Mouse (Mus musculus) midbrain, embryonic 14.5 days (tissue): ENCODE data around the gene Fam13a. TPM values are rescaled to one million over a fixed set of nuclear protein-coding genes. Genes with fewer than 3 reads are reported as not detected.

Source experiments
- ATAC-seq: fragments of 200-750 bp; cut with Nextera tagmentation; 2 replicates; pipeline ENCODE4 v1.8.0; 2017; ENCODE audit warnings: moderate number of reproducible peaks, moderate library complexity; ENCODE audit not compliant: low FRiP score, low TSS enrichment
- DNase-seq: peaks from one replicate; pipeline ENCODE4 v3.0.0-alpha.2; 2015
- H3K27ac ChIP-seq: fragments of 300-500 bp; sonication (generic); replicated peaks from 2 replicates; pipeline ENCODE4 v1.5.1; 2014; ENCODE audit warnings: mild to moderate bottlenecking, low read depth, low read length, moderate library complexity
- H3K27me3 ChIP-seq: fragments of 300-500 bp; sonication (generic); 2 replicates; pipeline ENCODE4 v1.6.1; 2014; ENCODE audit warnings: low read length, control low read depth, mixed read lengths; ENCODE audit not compliant: control insufficient read depth, insufficient read depth
- H3K36me3 ChIP-seq: fragments of 300-500 bp; sonication (generic); 2 replicates; pipeline ENCODE4 v1.6.1; 2014; ENCODE audit warnings: low read length, control low read depth; ENCODE audit not compliant: control insufficient read depth, insufficient read depth
- H3K4me1 ChIP-seq: fragments of 300-500 bp; sonication (generic); 2 replicates; pipeline ENCODE4 v1.6.1; 2014; ENCODE audit warnings: mild to moderate bottlenecking, antibody characterized with exemption, low read length, control low read depth; ENCODE audit not compliant: control insufficient read depth, insufficient read depth
- H3K4me2 ChIP-seq: fragments of 300-500 bp; sonication (generic); 2 replicates; pipeline ENCODE4 v1.6.1; 2014; ENCODE audit warnings: mild to moderate bottlenecking, low read length, moderate library complexity
- H3K4me3 ChIP-seq: fragments of 300-500 bp; sonication (generic); replicated peaks from 2 replicates; pipeline ENCODE4 v1.5.1; 2014; ENCODE audit warnings: low read depth, low read length
- H3K9ac ChIP-seq: fragments of 300-500 bp; sonication (generic); replicated peaks from 2 replicates; pipeline ENCODE4 v1.6.1; 2014; ENCODE audit warnings: mild to moderate bottlenecking, low read length, moderate library complexity
- H3K9me3 ChIP-seq: fragments of 300-500 bp; sonication (generic); 2 replicates; pipeline ENCODE4 v1.6.1; 2016; ENCODE audit warnings: low read length, control low read depth, mixed read lengths; ENCODE audit not compliant: control insufficient read depth
- WGBS: fragments of 180-500 bp; shearing (Covaris S2); extraction: QIAGEN DNeasy Blood & Tissue Kit; methylation state at CpG from one replicate; pipeline ENCODE4 v1.1.7; 2014; 5-methylcytosine and 5-hydroxymethylcytosine counted together
- polyA plus RNA-seq: library from polyadenylated mRNA; unstranded; fragments of >200 nt; fragmentation: Nextera tagmentation; extraction: Ambion mirVana; gene quantifications from 2 replicates; pipeline ENCODE4 v1.2.1, GENCODE M21; 2014

The Fam13a gene
- polyA plus RNA-seq, 1 experiment from 2014 or later = 10.5 TPM

DNA sequence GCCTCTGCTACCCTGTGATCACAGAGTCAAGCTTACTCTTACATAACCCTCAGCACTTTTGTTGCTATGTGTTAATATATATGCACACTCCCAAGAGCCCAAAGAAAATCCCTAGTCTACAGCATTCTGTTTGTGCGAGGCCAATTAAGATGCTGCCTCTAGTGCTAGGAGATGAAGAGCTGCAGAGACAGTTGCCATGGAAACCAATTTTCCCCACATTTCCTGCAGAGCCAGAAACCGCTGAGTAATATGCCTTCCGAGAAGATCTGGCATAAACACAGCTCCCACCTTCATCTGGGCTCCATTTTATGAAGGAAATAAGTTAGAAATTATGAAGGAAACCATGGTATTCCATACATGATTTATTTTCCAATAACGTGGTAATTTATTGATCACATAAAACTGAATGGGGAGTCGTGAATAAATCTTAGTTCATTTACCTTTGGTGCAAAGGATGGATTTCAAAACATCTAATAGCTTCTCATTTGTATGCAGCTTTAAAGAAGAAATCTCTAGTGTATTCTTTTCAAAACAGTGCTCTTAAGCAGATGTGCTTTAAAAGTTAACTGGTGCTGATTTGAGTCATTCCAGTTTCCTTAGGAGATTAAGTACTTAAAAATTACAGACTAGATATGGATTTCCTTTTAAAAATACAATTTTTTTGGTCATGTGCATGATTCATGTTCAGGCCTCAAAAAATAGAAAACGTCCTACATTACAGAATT lies 91.0 kb downstream of the Fam13a start:
- H3K9ac ChIP-seq = no peak overlapping the region
- H3K27ac ChIP-seq = peak overlapping the region; percentile 89
- H3K4me2 ChIP-seq = peak overlapping the region; percentile 36
- H3K9me3 ChIP-seq = no peaks in the 10 kb centered on the region
- H3K36me3 ChIP-seq = no peaks in the 10 kb centered on the region
- ATAC-seq (peak; percentile 92), DNase-seq (peak; percentile 96)
- no peaks in the 10 kb centered on the region for H3K27me3 ChIP-seq
- H3K4me1 ChIP-seq = peaks cover 30% of the 10 kb centered on the region
- WGBS = 18% methylated on average over 6 of the region's 6 CpGs
- H3K4me3 ChIP-seq = no peak overlapping the region

DNA sequence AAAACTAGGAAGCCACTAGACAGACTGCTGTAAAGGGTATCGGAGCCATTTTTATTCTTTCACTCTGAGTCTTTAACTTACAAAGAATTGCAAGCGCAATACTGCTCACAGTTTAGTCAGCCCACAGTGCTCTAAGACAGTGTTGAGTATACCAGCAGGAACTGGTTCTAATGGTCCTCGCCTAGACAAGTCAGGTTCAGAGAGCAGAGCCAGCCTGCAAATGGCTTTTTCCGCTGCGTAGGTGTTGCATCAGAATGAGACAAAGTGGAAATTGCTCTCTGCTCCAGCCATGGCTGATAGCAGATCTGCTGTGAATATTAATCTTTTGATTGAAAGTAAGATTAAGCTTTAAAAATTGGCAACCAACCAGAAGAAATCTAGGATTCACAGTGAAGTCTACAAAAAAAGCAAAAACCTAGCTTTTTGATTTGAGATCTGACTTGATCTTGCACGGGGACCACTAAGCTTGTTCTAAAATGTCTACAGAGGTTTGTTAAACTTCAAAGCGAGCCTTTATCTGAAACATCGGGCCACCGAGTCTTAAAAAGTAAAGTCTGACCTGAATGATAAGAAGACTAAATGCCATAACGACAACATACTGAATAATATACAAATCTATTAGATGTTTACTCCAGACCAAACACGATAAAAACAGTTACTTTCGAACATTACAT lies 91.7 kb downstream of the Fam13a start:
- Histone ChIP-seq H3K4me1 (peaks cover 30% of the 10 kb centered on the region), H3K27me3 (no peaks in the 10 kb centered on the region), H3K27ac (peak overlapping the region; percentile 89), H3K9ac (no peak overlapping the region), H3K4me3 (no peak overlapping the region), H3K4me2 (peak overlapping the region; percentile 36), H3K9me3 (no peaks in the 10 kb centered on the region), H3K36me3 (no peaks in the 10 kb centered on the region)
- DNase-seq (peak; percentile 61), ATAC-seq (peak; percentile 44)
- 45% methylated on average over 12 of the region's 12 CpGs for WGBS

DNA sequence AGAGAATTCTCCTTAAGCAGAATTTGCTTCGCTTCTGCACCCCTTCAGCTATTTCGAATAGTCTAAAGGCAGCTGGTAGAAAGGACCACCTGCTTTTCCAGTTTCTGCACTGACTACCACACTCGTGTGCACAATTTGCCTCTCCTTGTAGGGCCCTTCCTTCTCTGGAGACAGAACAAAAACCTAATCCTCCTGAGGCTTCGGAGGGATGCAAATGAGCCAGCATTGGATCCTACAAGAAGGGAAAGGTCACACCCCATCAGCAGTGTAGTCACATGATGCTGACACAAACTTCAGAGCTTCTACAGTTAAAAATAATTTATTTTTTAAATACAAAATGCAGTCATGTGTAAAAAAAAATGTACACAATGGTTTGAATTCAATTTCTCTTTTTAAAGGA lies 93.2 kb downstream of the Fam13a start:
- DNase-seq = no peak
- 35% methylated on average over 4 of the region's 4 CpGs for WGBS
- H3K9ac ChIP-seq = no peak overlapping the region

DNA sequence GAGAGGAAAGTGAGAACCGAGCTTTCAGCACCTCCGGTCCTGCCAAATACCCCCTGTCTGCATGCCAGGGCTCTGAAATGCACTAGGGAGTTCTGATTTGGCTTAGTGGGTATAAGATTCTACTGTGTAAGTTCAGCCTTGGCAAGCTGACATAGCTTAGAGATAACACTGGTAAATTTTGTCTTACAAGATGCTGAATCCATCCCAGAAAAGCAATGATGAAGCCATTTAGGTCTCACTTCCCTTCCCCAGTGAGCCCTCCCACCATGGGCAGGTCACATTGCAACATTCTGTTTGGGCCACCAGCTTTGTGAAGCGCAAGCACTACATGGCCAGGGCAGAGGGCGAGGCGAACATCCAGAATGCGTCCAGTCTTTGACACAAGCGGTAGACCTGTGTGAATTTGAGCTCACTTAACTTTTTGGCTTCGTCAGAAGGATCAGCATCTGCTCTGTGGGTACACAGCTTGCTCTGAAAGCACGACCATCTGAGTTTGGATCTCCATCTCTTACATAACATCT lies 94.4 kb downstream of the Fam13a start:
- H3K9ac ChIP-seq = no peak overlapping the region
- no peak overlapping the region for H3K27ac ChIP-seq
- no peak for DNase-seq
- no peaks in the 10 kb centered on the region for H3K36me3 ChIP-seq
- no peak overlapping the region for H3K4me3 ChIP-seq
- no peaks in the 10 kb centered on the region for H3K9me3 ChIP-seq
- WGBS = 91% methylated on average over 9 of the region's 9 CpGs
- ATAC-seq = no peak
- no peak overlapping the region for H3K4me2 ChIP-seq
- H3K4me1 ChIP-seq = peaks cover 24% of the 10 kb centered on the region
- no peaks in the 10 kb centered on the region for H3K27me3 ChIP-seq

More for the DNA sequence above, 93.2 kb downstream of the Fam13a start:
- Histone ChIP-seq H3K27ac (no peak overlapping the region), H3K4me1 (peaks cover 30% of the 10 kb centered on the region), H3K9me3 (no peaks in the 10 kb centered on the region), H3K4me2 (no peak overlapping the region), H3K4me3 (no peak overlapping the region), H3K27me3 (no peaks in the 10 kb centered on the region), H3K36me3 (no peaks in the 10 kb centered on the region)
- no peak for ATAC-seq

DNA sequence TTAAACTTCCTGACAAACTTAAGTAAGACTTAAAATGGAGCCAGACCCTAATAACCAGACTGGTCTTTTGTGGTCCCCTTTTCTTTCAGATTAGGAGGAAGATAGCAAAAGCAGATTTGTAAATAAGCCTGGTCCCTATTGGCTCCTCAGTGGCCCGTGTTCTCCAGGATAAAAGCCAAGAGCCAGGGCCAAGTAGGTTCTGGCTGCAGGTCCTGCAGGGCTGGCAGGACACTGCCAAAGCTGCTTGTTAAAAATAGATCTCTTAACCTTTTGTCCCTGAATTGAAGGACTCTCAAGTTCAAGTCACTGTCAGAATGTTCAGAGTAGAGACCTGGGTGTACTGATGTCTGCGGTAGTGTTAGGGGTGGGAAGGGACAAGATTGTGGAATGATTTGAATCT lies 96.5 kb downstream of the Fam13a start:
- Histone ChIP-seq H3K4me1 (peaks cover 8% of the 10 kb centered on the region), H3K4me3 (no peak overlapping the region), H3K27ac (no peak overlapping the region), H3K36me3 (no peaks in the 10 kb centered on the region), H3K9me3 (no peaks in the 10 kb centered on the region), H3K27me3 (no peaks in the 10 kb centered on the region), H3K9ac (no peak overlapping the region), H3K4me2 (no peak overlapping the region)
- ATAC-seq = no peak
- 51% methylated on average over 2 of the region's 2 CpGs for WGBS
- DNase-seq = no peak

DNA sequence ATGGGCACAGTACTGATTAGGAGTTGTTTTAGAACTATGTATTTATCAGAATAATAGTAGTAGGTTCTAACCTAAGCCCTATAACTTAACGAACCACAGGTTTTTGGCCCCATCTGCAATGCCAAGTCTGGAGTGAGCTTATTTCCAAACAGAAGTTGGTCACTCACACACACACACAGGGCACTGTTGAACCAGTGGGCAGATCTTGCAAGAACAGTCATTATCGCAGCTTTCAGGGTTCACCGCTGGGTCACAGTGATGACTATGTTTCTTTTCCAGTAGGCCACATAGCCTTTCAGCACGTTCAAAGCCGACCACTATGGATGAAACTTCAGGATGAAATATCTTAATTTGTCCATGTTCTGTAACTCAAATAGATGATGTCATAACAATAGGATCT lies 101.8 kb downstream of the Fam13a start:
- WGBS = 92% methylated on average over 5 of the region's 5 CpGs
- Histone ChIP-seq H3K4me1 (no peaks in the 10 kb centered on the region; the same call in 1 of the 2 replicates), H3K27me3 (no peaks in the 10 kb centered on the region), H3K27ac (no peak overlapping the region), H3K9ac (no peak overlapping the region), H3K4me3 (no peak overlapping the region), H3K4me2 (no peak overlapping the region), H3K9me3 (no peaks in the 10 kb centered on the region), H3K36me3 (peaks cover 5% of the 10 kb centered on the region; the same call in 1 of the 2 replicates)
- no peak for DNase-seq
- ATAC-seq = no peak

DNA sequence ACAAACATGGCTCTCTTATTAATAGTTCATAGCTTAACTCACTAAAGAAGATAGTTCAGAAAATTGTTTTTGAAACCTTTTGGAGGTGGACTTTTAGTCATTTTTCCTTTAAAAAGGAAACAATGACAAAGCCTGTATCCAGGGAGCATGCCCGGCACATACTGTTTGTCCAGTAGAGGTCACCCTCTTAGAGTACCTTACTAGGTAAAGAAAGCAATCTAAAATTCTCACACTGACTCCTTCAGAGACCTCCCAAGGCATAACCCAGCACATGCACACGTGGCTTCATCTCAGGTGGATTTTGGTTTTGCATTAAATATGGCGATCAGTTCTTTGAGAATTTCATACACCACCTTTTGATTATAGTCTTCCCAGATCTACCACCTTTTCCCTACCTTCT lies 102.7 kb downstream of the Fam13a start:
- Histone ChIP-seq H3K4me2 (no peak overlapping the region), H3K9me3 (no peaks in the 10 kb centered on the region), H3K4me3 (no peak overlapping the region), H3K27ac (no peak overlapping the region), H3K27me3 (no peaks in the 10 kb centered on the region), H3K36me3 (peaks cover 5% of the 10 kb centered on the region; the same call in 1 of the 2 replicates), H3K9ac (no peak overlapping the region), H3K4me1 (no peaks in the 10 kb centered on the region)
- WGBS = 48% methylated on average over 3 of the region's 3 CpGs
- ATAC-seq = no peak; the same call in 1 of the 2 replicates
- DNase-seq = peak; percentile 65

DNA sequence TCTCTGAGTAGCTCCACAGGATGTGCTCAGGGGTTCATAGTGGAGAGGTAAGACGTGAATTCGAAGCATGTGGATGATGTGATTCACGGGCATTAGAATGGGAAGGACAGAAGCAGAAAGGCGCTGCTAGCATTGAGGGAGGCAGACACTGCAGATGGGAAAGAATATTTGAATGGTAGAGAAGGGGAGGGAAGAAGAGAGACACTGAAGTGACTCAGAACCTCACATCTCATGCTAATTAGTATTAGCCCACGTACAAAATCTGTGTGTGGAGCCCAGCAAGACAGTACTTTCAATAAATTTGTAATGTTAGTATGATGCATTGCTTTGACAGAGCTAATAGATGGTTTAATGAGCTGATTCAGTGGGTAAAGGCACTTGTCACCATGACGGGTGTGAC lies 103.6 kb downstream of the Fam13a start:
- no peak for ATAC-seq
- Histone ChIP-seq H3K36me3 (peaks cover 5% of the 10 kb centered on the region; the same call in 1 of the 2 replicates), H3K4me3 (no peak overlapping the region), H3K4me2 (no peak overlapping the region), H3K27ac (no peak overlapping the region), H3K9ac (no peak overlapping the region), H3K9me3 (no peaks in the 10 kb centered on the region), H3K4me1 (no peaks in the 10 kb centered on the region), H3K27me3 (no peaks in the 10 kb centered on the region)
- 80% methylated on average over 6 of the region's 6 CpGs for WGBS
- no peak for DNase-seq
